ENCODE assay signal across 26 mouse cellular contexts in the genomic region with DNA sequence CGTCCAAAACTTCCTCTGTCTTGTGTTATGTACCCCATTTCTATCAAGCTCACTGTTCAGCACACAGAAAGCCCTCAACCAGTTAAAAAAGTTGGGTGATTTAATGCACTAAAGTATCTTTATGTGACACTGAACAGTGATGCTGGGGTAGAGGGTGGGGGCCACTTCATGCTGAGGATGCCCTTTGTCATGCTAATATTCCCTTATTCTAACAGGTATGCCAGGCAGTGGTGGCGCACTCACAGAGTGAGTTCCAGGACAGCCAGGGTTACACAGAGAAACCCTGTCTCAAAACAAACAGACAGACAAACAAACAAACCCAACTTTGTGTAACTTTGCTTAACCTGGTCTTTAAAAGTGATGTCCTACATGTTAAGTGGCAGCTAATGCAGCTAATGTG.
"Had no signal": no experiment of that assay in that cellular context is flagged by ENCODE, and none has a peak within 500 bp of the region (broad histone marks: within the 10 kb centered on the region; RNA-seq: fewer than 3 reads in every experiment).

No protein-coding gene starts in this region.

- H3K4me3 ChIP-seq: gastrocnemius, adult 2 months; heart, adult 2 months; heart, embryonic 10.5 days; heart, embryonic 12.5 days; hindbrain, embryonic 10.5 days; hindbrain, embryonic 12.5 days; intestine, embryonic 15.5 days; layer of hippocampus, adult 2 months; left cerebral cortex, adult 2 months; limb, embryonic 10.5 days; limb, embryonic 12.5 days; liver, embryonic 13.5 days; liver, embryonic 15.5 days had no signal

- H3K9me3 ChIP-seq: heart, embryonic 10.5 days; heart, embryonic 12.5 days; hindbrain, embryonic 10.5 days; hindbrain, embryonic 12.5 days; intestine, embryonic 15.5 days; limb, embryonic 10.5 days; limb, embryonic 12.5 days; liver, embryonic 13.5 days; liver, embryonic 15.5 days had no signal

- H3K27ac ChIP-seq: gastrocnemius, adult 2 months; heart, adult 2 months; heart, embryonic 10.5 days; hindbrain, embryonic 10.5 days; hindbrain, embryonic 12.5 days; hindbrain, embryonic 14.5 days; intestine, embryonic 15.5 days; kidney, postnatal 0 days; layer of hippocampus, adult 2 months; left cerebral cortex, adult 2 months; limb, embryonic 10.5 days; limb, embryonic 12.5 days; liver, embryonic 13.5 days; liver, embryonic 15.5 days had no signal

- H3K36me3 ChIP-seq: heart, embryonic 10.5 days; hindbrain, embryonic 12.5 days; intestine, embryonic 15.5 days; limb, embryonic 10.5 days; liver, embryonic 13.5 days had no signal

- H3K4me2 ChIP-seq: heart, embryonic 12.5 days; hindbrain, embryonic 12.5 days; hindbrain, embryonic 14.5 days; intestine, embryonic 15.5 days; limb, embryonic 12.5 days; liver, embryonic 13.5 days; liver, embryonic 15.5 days had no signal

- DNase-seq: gastrocnemius, adult 2 months; gastrocnemius, postnatal 10 days; gastrocnemius, postnatal 25 days; heart, adult 2 months; heart, postnatal 10 days; heart, postnatal 4 days; kidney, adult 18-20 months; kidney, adult 8-10 months; kidney, postnatal 14 days; liver; liver, embryonic 13.5 days had no signal

- ATAC-seq: hindbrain, embryonic 16.5 days; inflammation-experienced regulatory T-cells, adult 6 months; intestine, embryonic 15.5 days; intestine, postnatal 0 days had no signal

- H3K27me3 ChIP-seq: heart, embryonic 12.5 days; hindbrain, embryonic 12.5 days; intestine, embryonic 15.5 days; liver, embryonic 13.5 days; liver, embryonic 15.5 days had no signal

- H3K9ac ChIP-seq: heart, embryonic 12.5 days; hindbrain, embryonic 12.5 days; hindbrain, embryonic 14.5 days; intestine, embryonic 15.5 days; limb, embryonic 12.5 days; liver, embryonic 13.5 days; liver, embryonic 15.5 days had no signal
